Mouse (Mus musculus) liver, adult 2 months (tissue): ENCODE measurements around the gene Tldc2.

ENCODE experiments used
- CTCF ChIP-seq: fragments of 200-500 bp; IDR thresholded peaks from 2 replicates; pipeline ENCODE4 v1.5.1; 2011; ENCODE audit warnings: low read depth, low read length, control low read depth
- POLR2A ChIP-seq: fragments of 200-500 bp; IDR thresholded peaks from 2 replicates; pipeline ENCODE4 v1.6.1; 2011; ENCODE audit warnings: low read length, control low read depth; ENCODE audit not compliant: insufficient read depth; ENCODE audit errors: extremely low read depth

DNA sequence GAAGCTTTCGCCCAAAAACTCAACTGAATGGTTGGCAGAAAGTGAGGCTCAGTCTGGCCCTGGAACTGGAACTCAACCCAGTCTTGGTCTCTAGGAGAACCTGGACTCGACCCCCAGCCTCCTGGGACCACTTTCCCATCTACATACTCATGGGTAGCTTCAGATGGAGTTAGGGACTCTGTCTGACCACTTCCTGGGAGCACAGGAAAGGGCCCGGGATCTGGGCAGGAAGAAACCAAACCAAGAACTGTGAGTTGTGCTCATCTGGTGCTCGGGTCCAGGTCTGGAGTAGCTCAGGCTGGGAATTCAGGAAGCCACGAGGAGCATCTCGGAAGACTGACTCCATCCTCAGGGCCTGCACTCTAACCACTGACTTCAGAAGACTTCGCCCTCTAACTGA, 10.3 kb upstream of the Tldc2 start:
- TF ChIP-seq CTCF (no peak), POLR2A (no peak)
